Mouse (Mus musculus): ENCODE measurements around the gene Ptgis.

- TF ChIP-seq GATA1 (IDR thresholded peaks at IDR 0.05; ENCODE audit: borderline replicate concordance, low read length): no peak
- TF ChIP-seq FLI1 (IDR thresholded peaks at IDR 0.05; ENCODE audit: low read length): no peak
Observed at GRCm38 (mm10) chr2:167262433-167262832, 22.0 kb upstream of the Ptgis start.

All from megakaryocyte, embryonic 14.5 days (primary cell).